Mouse (Mus musculus) brain, embryonic 18.5 days (tissue): Measurements from ENCODE around the gene Dnajb7.
"Not testable (repeated sequence)": the region's sequence is repeated elsewhere in the genome, so short reads cannot be mapped to it uniquely, and the experiment has no call there.

ENCODE experiments used
- DNase-seq: peaks from one replicate; pipeline ENCODE4 v3.0.0-alpha.2; 2012; ENCODE audit warnings: low read depth, low spot score

The Dnajb7 gene

DNA sequence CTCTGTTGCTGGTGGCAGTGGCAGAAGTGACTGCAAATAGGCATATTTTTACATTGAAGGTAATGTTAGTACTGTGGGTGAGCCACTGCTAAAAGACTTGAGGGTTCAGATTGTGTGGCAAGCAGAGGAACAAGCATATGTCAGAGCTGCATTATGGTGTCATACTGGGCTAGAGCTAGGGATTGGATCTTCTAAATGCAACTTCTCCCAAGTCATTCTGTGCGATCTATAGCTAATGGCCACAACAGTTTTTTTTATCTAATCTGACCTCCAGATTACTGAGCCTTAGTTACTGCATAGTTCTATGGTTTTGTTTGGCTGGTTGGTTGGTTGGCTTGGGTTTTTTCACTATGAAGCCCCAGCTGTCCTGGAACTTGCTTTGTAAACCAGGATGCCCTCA is at the start of gene Dnajb7:
Gene Dnajb7 (minus strand): TSS at position 101 of the 400 bp plus-strand sequence.
- no peak for DNase-seq

DNA sequence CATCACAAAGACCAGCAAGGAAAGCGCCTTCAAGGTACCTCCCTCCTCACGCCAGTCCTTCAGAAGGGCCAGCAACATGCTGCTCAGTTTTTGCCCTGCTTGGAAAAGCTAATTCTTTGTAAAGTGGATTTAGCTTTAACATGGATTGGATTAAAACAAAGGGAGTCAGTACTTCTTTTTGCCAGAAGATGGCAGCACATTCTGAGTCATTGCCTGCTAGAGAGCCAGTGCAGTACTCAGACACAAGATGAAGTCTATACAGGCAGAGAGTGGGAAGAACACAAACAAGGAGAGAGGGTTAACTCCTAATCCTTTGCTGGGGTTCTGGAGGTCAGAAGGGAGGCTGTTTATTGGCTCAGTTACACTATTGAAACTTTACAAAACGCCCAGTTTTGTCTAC is 40.4 kb upstream of the Dnajb7 start:
- peak; percentile 42 for DNase-seq

DNA sequence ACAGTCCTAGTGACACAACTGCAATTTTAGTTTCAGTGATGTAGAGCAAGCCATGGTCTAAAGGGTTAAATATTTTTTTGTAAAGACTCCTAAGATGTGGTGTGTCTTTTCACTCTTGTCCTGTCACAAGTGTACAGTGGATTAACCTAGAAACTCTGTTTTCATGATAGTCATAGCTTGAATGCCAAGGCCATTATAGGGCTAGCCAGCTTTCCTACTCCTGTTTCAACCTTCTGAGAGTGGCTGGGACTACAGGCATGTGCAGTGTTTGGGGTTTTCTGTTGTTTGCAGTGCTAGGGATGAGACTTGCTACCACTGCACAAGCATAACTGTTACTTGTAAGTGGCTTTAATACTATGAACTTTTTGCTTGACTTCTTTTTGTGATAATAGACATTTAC is 31.1 kb upstream of the Dnajb7 start:
- no peak for DNase-seq

DNA sequence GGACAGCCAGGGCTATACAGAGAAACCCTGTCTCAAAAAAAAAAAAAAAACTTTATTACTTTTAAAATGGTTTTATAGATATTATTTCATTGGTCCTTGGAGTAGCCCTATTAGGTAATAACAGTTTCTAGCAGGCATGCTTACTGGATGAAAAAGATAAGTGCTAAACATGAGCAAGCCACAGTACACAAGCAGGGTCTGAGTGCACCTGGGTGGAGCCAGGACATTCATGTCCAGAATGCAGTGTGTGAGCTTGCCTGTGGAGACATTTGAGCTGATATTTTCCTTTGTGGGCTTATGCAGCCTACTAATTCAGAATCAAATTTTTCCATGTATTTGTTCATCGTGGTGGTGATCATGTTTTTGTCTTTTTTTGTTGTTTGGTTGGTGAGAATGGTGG is 30.2 kb upstream of the Dnajb7 start:
- no peak for DNase-seq

DNA sequence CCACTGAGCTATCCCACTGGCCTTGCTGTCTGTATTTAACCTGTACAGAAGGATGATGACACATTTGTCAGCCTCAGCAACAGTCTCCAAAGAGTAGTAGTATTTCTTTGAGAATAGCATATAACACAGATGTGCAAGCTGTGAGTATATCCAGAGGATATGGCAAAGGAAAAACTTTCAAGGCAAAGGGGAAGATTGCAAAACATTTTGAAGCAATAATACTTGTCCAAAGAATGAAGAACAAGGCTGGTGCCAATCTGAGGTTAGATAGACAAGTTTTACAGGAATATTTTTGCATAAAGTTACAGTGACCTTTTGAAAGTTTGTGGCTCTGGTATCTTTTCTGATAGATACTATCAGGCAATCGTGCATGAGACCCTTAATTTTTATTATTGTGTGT is 23.1 kb upstream of the Dnajb7 start:
- DNase-seq, result no peak

DNA sequence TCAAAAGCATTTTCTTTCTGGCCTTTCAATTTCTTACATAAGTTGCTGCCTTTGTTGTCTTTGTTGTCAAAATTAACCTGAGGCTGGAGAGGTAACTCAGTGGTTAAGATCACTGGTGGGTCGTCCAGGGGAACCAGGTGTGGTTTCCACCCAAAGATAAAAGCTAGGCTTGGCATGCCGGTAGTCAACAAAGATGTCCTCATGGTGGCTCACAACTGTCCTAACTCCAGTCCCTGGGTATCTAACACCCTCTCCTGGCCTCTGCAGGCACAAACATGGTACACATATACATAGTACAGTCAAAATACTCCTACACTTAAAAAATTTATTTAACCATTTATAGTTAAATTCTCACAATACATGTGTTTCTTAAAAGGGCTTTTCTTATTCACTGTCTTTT is 19.8 kb upstream of the Dnajb7 start:
- no peak for DNase-seq

DNA sequence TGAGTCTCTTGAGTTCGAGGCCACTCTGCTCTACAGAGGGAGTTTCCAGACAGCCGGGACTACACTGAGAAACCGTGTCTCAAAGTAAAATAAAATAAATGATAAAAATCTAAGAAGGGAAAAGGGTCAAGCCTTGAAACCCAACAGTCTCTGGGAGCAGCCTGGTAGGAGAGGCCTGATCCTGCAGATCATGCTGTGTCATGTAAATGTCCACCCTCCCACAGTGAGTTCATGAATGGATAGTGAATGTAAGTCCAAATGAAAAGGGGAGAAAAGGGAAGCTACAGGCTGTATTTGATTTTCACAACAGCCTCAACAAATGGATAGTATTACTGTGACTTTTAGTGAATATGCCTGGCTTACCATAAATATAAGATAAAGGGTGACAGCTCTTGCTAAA is 17.2 kb upstream of the Dnajb7 start:
- no peak for DNase-seq

DNA sequence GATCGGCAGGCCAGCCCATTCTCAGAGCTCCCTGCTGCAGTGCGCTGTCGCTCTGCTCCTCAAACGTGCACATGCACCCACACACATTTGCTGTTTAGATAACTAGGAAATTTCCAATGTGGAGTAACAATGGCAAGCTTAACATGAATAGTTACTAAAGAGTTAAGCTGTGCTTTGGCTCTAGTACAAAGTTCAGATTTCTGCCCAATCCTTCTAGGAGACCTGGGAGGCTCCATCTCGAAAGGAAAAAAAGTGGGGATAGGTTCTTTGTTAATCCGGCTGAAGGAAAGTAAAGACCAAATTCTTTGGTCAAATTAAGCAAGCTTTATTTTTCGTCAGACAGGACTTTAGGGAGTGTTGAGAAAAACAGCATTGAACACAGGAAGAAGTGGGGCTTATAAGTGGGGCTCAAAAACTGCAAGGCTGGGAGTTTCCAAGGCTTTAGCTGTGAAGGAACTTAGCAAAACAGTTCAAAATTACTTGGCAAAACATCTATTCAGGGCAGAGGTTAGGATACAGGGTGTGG is 14.1 kb upstream of the Dnajb7 start:
- no peak for DNase-seq

DNA sequence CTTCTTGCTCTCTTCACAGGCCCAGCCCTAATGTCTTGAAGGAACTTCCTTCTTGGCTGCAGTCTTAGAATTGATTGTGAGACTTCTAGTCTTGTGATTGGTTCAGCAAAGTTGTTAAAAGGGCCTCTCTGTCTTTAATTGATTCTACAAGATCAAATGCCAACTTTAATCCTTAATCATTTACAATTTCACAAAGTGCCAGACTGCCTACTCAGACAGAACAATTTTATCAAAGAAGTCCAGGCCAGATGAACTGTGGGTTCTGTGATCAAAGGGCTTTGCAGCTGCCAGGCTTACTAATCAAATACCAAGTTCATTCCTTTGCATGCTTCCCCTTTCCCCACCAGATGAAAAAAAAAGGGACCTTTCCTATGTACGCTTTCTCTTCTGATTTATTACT is 13.4 kb upstream of the Dnajb7 start:
- DNase-seq, result no peak

DNA sequence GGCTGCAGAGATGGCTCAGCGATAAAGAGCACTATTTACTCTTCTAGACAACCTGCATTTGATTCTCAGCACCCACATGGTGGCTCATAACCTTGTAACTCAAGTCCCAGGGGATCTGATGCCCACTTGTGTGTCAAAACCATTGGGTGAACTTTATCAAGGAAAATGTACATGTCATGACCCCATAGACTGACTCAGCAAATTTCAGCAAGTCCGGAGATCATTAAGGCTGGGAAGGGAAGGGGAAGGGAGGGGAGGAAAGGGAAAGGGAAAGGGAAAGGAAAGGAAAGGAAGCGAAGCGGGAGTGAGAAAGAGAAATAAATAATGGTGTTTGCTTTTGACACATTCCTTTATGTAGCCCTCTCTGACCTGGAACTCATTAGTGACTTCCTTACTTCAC is 10.0 kb upstream of the Dnajb7 start:
- no peak for DNase-seq

DNA sequence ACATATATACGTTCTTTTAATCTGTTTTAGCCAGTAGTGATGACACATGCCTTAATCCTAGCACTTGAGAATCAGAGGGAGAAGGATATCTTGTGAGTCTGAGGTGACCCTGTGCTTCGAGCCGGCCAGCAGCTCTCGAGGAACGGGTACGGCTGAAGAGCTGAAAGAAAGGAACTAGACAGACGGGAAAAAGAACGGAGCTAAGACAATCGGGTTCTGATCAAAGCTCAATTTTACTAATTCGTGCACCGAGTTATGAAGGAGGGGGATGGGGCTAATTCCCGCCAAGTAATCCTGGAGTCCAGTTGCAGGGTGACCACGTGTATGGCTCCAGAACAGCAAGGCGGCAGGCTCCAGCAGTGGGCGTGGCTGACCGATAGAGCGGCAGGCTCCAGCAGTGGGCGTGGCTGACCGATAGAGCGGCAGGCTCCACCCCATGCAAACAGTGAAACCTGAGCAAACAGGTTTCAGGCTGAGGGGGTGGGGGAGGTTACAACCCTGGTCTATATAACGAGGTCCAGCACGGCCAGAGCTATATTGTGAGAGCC is 8.7 kb upstream of the Dnajb7 start:
- DNase-seq, result not testable (repeated sequence)

DNA sequence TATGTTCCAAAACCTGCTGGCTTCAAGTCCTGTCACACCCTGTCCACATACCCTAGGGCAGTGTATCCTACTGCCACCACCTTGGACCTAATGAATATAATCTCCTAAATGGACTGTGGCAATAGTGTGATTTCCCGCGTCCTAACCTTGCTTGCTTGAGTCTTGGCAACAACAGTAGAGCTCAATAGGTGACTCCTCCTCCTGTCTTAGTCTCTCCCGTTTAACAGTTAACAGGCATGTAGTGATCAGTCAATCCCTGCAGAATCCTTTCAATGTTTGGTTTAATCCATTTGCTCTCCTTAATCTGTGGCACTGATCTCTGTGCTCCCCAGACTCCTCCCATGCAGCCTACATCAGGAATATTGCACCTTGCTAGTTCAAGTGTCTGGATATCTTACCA is 3.1 kb downstream of the Dnajb7 start:
- DNase-seq, result no peak

DNA sequence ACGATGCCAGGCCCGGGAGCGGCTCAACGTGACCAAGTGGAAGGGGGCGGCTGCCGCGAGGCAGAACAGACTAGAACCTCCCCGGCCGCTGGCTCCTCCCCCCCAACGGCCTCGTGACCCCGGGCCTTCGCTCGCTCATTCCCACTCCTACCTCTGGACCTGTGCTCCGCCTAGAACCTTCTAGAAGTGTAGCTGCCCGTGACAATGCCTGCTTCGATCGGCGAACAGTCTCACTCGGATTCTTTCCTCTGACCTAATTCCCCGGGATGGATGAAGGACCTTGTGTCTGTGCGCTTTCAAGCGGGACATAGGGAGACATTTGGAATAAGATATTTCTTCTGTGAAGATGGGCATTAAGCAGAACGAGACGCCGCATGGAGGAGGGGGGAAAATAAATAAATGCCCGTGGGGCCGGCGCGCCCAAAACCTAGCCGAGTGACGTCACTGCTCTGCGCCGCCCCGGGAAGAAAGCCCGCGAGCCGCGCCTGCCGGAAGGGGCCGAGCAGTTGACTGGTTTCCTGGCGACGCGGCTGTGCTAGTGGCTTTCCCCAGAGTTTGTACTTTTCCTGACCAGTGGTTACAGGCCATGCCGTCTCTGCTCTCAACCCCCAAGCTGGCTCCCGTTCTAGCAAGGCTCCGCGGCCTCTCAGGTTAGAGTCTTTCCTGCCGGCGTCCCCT is 8.3 kb downstream of the Dnajb7 start, which contains the start of the genes St13 and Xpnpep3:
Gene St13 (minus strand): TSS at position 440 of the 678 bp plus-strand sequence.
Gene Xpnpep3 (plus strand): TSS at position 501 of the 678 bp plus-strand sequence.
- peak; percentile 89 for DNase-seq

DNA sequence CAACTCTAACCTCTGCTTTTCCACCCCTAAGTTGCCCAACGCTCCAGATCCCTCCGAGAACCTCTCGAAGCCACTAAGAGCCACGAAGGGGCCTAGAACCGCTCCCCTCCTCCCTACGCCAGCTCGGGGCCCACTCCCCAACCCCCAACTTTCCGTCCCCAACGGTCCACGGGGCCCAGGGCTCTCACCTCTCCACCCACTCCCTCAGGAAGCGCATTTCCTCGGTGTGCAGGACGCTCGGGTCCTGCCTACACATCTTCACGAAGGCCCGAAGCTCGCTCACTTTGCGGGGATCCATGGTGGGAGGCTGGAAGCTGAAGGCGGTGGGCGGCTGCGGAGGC is 8.8 kb downstream of the Dnajb7 start:
- peak; percentile 8 for DNase-seq

DNA sequence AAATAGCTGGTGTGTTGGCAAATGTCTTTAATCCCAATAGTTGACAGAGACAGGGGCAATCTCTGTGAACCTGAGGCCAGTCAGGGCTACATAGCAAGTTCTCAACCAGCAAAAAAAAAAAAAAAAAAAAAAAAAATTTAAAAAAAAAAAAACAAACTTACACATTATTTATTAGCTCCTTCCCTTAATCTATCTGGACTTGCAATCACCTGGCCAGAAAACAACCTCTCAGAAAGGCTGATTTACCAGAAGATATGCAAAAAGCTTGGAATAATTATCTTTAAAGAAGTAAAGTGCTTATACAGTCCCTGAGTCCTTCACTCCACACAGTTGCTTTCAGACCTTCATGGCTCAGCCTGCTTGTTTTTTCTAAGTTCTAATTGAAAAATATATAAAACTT is 9.9 kb downstream of the Dnajb7 start:
- no peak for DNase-seq

DNA sequence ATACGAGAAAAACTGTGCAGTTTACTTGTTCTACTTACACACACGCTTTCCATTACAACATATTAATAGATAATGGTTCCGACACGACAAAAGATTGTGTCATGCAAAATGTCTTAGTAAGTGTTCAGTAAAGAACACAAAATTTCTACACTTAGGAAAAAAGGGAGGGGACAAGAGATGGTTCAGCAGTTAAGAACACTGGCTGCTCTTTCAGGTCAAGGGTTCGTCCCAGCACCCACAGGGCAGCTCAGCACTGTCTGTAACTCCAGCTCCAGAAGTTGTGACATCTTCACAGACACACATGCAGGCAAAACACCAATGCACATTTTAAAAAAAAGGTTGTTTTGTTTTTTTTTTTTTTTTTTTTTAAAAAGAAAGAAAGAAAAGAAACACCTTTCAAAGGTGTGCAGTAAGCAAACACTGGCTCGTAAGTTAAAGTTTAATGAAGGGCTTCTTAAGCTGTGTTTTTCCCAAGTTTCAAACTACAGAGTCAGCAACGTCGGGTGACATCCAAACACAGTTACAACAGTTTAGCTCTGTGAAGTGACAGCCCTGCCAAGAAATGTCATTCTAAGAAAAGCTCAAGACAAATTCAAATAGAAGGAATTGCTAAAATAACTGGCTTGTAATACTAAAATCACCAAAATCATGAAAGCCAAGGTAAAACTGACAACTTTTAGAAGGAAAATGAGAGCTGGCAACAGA is 13.7 kb downstream of the Dnajb7 start:
- no peak for DNase-seq

DNA sequence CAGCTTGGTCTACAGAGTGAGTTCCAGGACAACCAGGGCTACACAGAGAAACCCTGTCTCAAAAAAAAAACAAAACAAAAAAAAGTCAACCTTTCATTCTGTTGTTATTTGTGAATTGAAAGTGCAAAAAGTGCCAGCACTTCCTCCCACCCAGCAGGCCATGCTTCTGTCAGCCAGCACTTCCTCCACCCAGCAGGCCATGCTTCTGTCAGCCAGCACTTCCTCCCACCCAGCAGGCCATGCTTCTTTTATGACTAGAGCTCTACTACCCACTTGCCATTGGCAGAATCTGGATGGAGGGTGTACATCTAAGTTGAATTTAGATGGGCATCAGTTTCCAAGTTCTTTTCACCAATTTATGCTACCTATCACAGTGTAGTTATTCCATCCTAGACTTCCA is 15.1 kb downstream of the Dnajb7 start:
- DNase-seq, result no peak

DNA sequence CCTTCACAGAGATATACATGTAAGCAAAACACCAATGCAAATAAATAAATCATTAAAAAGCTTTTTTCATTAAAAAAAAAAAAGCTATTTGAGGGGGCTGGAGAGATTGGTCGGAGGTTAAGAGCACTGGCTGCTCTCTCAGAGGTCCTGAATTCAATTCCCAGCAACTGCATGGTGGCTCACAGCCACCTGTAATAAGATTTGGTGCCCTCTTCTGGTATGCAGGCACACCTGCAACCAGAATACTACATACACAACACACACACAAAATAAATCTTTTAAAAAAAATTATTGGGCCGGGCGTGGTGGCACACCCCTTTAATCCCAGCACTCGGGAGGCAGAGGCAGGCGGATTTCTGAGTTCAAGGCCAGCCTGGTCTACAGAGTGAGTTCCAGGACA is 21.8 kb downstream of the Dnajb7 start:
- DNase-seq, result no peak

DNA sequence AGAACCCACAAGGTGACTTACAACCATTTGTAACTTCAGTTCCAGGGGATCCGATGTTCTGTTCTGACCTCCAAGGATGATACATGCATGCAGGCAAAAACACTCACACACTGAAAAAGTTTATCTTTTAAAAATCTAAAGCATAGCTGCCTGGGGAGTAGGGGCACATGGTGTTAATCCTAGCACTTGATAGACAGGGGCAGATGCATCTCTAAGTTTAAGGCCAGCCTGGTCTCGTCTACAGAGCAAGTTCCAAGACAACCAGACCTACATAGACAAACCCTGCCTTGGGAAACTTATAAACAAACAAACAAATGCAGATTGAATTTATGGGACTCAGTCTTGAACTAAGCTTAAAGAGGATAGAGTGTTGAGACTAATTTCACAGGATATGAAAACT is 29.3 kb downstream of the Dnajb7 start:
- DNase-seq, result no peak

DNA sequence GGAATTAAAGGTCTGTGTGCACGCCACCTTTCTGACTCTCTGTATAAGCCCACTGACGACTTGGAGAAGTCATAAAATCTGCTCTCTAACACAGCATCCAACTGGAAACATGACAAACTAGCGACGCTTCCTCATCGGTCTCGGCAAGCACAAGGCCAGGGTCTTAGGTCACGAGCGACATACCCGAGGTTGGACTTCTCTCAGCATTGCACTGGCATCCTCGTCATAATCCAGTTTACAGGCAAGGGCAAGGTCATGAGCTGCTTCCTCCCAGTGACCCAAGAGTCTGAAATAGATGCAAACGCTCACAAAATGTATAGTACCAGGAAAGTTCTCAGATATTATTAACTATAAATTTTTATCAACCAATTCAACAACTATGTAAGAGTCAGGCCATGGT is 33.5 kb downstream of the Dnajb7 start:
- no peak for DNase-seq

DNA sequence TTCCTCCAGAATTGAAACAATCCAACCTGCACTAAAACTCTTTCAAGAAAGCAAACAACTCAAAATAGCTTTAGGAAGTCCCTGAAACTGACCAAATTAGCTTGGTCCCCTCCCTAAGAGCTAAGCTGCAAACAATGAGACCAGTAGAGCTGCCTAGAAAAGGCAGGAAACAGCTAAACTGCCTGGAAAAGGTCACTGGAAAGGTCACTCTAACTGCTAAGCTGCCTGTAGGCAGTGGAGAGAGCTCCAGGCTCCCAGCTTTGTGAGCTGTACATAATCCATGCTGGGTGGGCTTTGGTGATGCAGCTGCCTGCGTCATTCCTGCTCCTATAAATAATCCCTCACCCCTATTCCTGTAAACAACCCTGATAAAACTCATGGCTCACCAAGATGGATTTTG is 37.7 kb downstream of the Dnajb7 start:
- no peak for DNase-seq

DNA sequence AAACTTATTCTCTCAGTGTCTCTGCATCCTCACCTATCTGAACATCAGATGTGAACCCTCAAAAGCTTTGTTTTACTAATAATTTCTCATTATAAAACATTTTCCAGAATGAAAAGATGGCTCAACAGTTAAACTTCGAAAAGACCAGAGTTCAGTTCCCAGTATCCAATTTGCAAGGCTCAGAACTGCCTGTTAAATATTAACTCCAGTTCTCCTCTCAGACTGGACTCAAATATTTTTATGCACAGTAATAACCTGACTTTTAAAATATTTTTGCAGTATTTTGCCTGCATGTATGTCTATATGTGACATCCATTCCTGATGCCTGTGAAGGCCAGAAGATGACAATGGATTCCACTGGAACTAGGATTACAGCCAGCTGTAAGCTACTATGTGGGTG is 39.5 kb downstream of the Dnajb7 start:
- DNase-seq, result no peak

DNA sequence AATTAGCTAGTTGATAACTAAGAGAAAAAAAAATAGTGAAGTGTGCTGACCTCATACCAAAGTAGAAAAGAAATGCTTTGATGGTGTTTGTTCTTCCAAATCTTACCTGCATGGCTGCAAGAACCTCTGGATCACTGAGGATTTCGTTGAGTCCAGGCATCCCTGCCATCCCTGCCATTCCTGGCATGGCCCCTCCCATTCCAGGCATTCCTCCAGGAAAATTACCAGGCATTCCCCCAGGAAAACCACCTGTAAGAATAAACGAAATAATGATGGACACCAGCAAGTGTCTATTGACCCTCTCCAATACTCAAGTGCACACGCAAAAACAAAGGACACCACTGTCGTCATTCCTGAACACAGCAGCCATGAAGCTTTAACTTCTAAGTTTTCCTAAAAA is 41.9 kb downstream of the Dnajb7 start:
- no peak for DNase-seq
